Mouse (Mus musculus) thymus, adult 2 months (tissue): ENCODE data around the gene Dclk1.

Experiments used
- CTCF ChIP-seq: fragments of 200-500 bp; IDR thresholded peaks from 2 replicates; pipeline ENCODE4 v1.5.1; 2012; ENCODE audit warnings: mild to moderate bottlenecking, control low read depth, low read length, moderate library complexity, borderline replicate concordance; ENCODE audit not compliant: control insufficient read depth, poor library complexity, insufficient read depth; ENCODE audit errors: extremely low read depth
- POLR2A ChIP-seq: fragments of 200-500 bp; IDR thresholded peaks from 2 replicates; pipeline ENCODE4 v1.6.1; 2012; ENCODE audit warnings: mild to moderate bottlenecking, low read length, control low read depth, moderate library complexity; ENCODE audit not compliant: control insufficient read depth, poor library complexity, insufficient read depth; ENCODE audit errors: extremely low read depth

DNA sequence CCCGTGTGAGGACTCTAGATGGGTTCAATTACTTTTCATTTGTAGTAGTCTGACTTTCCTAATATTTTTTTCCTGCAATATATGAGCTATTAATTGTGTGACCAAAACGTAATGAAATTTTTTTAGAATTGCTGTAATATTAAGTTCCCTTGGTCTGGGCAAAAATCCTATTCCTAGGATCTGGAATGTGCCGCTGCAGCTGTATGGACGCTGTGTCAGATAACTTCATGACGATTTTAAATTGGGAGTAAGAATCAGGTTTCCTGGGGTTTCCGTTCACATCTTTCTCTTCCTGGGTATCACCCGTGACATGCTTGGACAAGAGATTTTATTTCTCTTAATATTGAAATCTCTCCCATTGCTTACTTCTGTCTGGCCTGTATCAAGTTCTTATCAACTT lies 253.1 kb downstream of the Dclk1 start:
- TF ChIP-seq POLR2A (no peak), CTCF (no peak)
